Mouse (Mus musculus): ENCODE data around the gene Adamts12. TPM values are rescaled to one million over a fixed set of nuclear protein-coding genes. Genes with fewer than 3 reads are reported as not detected.

Gene Adamts12
- total and polyA plus RNA-seq, 3 experiments = 0.03 to 0.12 (median 0.04) TPM

DNA sequence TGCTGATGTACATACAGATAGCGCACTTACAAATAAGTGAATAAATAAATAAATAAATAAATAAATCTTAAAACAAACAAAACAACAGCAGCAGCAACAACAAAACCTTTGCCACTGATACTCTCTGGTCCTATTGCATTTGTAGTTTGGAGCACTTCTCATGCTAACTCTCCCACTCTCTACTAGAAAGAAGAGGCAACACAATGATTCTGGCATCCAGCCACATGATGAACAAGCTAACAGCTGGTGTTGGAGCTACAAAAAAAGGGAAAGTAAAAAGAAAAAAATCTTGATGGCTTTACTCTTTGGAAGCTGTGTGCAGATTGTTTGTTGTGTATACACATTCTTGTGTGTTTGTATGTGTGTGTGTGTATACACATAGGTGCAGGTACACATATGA is 300.2 kb downstream of the Adamts12 start:
- dilution Hi-C loops (cut with MboI; ENCODE audit: extremely low pct_ligation_motif_present, extremely low pct_unique_long_range_greater_than_20kb, low sequenced_read_pairs) = no loop called here
- no peak overlapping the region for H3K27ac ChIP-seq (ENCODE audit: insufficient read depth, low read depth)
- H3K4me2 ChIP-seq (ENCODE audit: insufficient read depth, low read depth, poor library complexity, severe bottlenecking) = no peak overlapping the region
- H3K79me2 ChIP-seq (replicated peaks; ENCODE audit: control insufficient read depth, extremely low read depth, insufficient read depth, poor library complexity, severe bottlenecking) = no peaks in the 10 kb centered on the region
- no peak overlapping the region for H3K9ac ChIP-seq (ENCODE audit: insufficient read depth, low read depth)
- DNase-seq (ENCODE audit: extremely low read depth) = no peak
- no peaks in the 10 kb centered on the region for H3K36me3 ChIP-seq (replicated peaks in 1 of 2; ENCODE audit: control insufficient read depth in 1 of 2, insufficient read depth in 1 of 2, low read length in 1 of 2)
- H3K4me1 ChIP-seq (ENCODE audit: control insufficient read depth in 1 of 2, insufficient read depth in 2 of 2) = peaks cover 39 to 59% of the 10 kb centered on the region in 2 experiments
- no peak overlapping the region for H3K4me3 ChIP-seq (replicated peaks in 1 of 3; ENCODE audit: low read depth in 2 of 3, low read length in 2 of 3, poor library complexity in 1 of 3)
- no peak for TF ChIP-seq ZC3H11A (IDR thresholded peaks at IDR 0.05; ENCODE audit: low read depth, low read length)
- TF ChIP-seq HCFC1 (IDR thresholded peaks at IDR 0.05; ENCODE audit: low read depth, low read length) = no peak
- TF ChIP-seq ZNF384 (IDR thresholded peaks at IDR 0.05; ENCODE audit: low read depth, low read length) = no peak
- TF ChIP-seq USF2 (conservative IDR thresholded peaks at IDR 0.05; ENCODE audit: low read depth, low read length) = no peak
- no peak for TF ChIP-seq UBTF (IDR thresholded peaks at IDR 0.05; ENCODE audit: low read depth, low read length)
- no peak for TF ChIP-seq USF1 (IDR thresholded peaks at IDR 0.05; ENCODE audit: low read depth, low read length)
- TF ChIP-seq ELF1 (IDR thresholded peaks at IDR 0.05; ENCODE audit: low read depth, low read length) = no peak
- no peak for TF ChIP-seq NRF1 (IDR thresholded peaks at IDR 0.05; ENCODE audit: low read depth, low read length)
- no peak for TF ChIP-seq POLR2A (IDR thresholded peaks at IDR 0.05; ENCODE audit: low read depth, low read length)
- no peak for TF ChIP-seq IRF4 (IDR thresholded peaks at IDR 0.05; ENCODE audit: low read depth, low read length)
- no peak for TF ChIP-seq RCOR1 (conservative IDR thresholded peaks at IDR 0.05; ENCODE audit: low read depth, low read length)
- no peak for TF ChIP-seq CHD1 (IDR thresholded peaks at IDR 0.05; ENCODE audit: low read depth, low read length)
- no peak for TF ChIP-seq TCF12 (IDR thresholded peaks at IDR 0.05; ENCODE audit: low read depth, low read length)
- TF ChIP-seq CTCF (conservative IDR thresholded peaks at IDR 0.05 in 1 of 2, IDR thresholded peaks at IDR 0.05 in 1 of 2; ENCODE audit: low read depth in 2 of 2, low read length in 2 of 2) = no peak
- TF ChIP-seq ZKSCAN1 (IDR thresholded peaks at IDR 0.05; ENCODE audit: borderline replicate concordance, low read depth, low read length) = no peak
- no peak for TF ChIP-seq RAD21 (IDR thresholded peaks at IDR 0.05; ENCODE audit: low read depth, low read length)
- no peak for TF ChIP-seq POLR2AphosphoS2 (IDR thresholded peaks at IDR 0.05; ENCODE audit: low read depth, low read length)
- TF ChIP-seq TBP (conservative IDR thresholded peaks at IDR 0.05; ENCODE audit: low read depth, low read length) = no peak
- no peak for TF ChIP-seq EP300 (IDR thresholded peaks at IDR 0.05; ENCODE audit: low read length)
- no peaks in the 10 kb centered on the region for H3K9me3 ChIP-seq (replicated peaks; ENCODE audit: low read length)
- no peaks in the 10 kb centered on the region for H3K27me3 ChIP-seq (replicated peaks)
- in situ Hi-C loops (cut with MboI; ENCODE audit: low pct_ligation_motif_present, low pct_unique_long_range_greater_than_20kb, low sequenced_read_pairs) = no loop called here

DNA sequence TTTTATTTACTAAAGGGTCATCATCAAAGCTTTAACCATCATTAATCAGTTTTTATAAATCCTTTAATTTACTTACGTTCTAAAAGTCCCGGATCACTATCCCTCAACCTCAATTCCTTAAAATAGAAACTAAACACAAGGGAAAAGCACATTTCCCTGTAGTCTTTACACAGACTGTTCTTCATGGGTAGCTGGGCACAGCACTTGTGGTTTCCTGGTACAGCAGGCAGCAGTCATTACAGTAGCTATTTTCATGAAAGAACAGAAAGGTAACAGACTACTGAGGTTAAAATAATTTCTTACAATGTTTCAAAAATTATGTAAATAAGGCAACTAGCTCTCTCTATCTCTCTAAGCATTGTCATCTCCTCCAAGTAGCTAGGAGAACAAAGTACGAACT is 305.0 kb downstream of the Adamts12 start:
- Histone ChIP-seq H3K4me3 (replicated peaks in 1 of 3; ENCODE audit: low read depth in 2 of 3, low read length in 2 of 3, poor library complexity in 1 of 3) (no peak overlapping the region), H3K27ac (ENCODE audit: insufficient read depth, low read depth) (no peak overlapping the region), H3K4me1 (ENCODE audit: control insufficient read depth in 1 of 2, insufficient read depth in 2 of 2) (peaks cover 22 to 37% of the 10 kb centered on the region in 2 experiments), H3K9me3 (replicated peaks; ENCODE audit: low read length) (no peaks in the 10 kb centered on the region), H3K9ac (ENCODE audit: insufficient read depth, low read depth) (no peak overlapping the region), H3K79me2 (replicated peaks; ENCODE audit: control insufficient read depth, extremely low read depth, insufficient read depth, poor library complexity, severe bottlenecking) (no peaks in the 10 kb centered on the region), H3K27me3 (replicated peaks) (no peaks in the 10 kb centered on the region), H3K4me2 (ENCODE audit: insufficient read depth, low read depth, poor library complexity, severe bottlenecking) (no peak overlapping the region), H3K36me3 (replicated peaks in 1 of 2; ENCODE audit: control insufficient read depth in 1 of 2, insufficient read depth in 1 of 2, low read length in 1 of 2) (no peaks in the 10 kb centered on the region)
- dilution Hi-C loops (cut with MboI; ENCODE audit: extremely low pct_ligation_motif_present, extremely low pct_unique_long_range_greater_than_20kb, low sequenced_read_pairs) (no loop called here), in situ Hi-C loops (cut with MboI; ENCODE audit: low pct_ligation_motif_present, low pct_unique_long_range_greater_than_20kb, low sequenced_read_pairs) (no loop called here)
- peak; percentile 71 for DNase-seq (ENCODE audit: extremely low read depth)
- TF ChIP-seq E2F4 (IDR thresholded peaks at IDR 0.05; ENCODE audit: insufficient replicate concordance, low read depth, low read length) (no peak), ETS1 (conservative IDR thresholded peaks at IDR 0.05; ENCODE audit: low read depth, low read length) (peak; percentile 76), GABPA (IDR thresholded peaks at IDR 0.05; ENCODE audit: insufficient replicate concordance, low read depth, low read length) (no peak), POLR2A (IDR thresholded peaks at IDR 0.05; ENCODE audit: low read depth, low read length) (no peak), POLR2AphosphoS2 (IDR thresholded peaks at IDR 0.05; ENCODE audit: low read depth, low read length) (no peak), HCFC1 (IDR thresholded peaks at IDR 0.05; ENCODE audit: low read depth, low read length) (no peak), ZNF384 (IDR thresholded peaks at IDR 0.05; ENCODE audit: low read depth, low read length) (no peak), RAD21 (IDR thresholded peaks at IDR 0.05; ENCODE audit: low read depth, low read length) (no peak), JUN (IDR thresholded peaks at IDR 0.05; ENCODE audit: insufficient read depth, low read depth, low read length) (peak; percentile 63), CHD2 (IDR thresholded peaks at IDR 0.05; ENCODE audit: low read length) (no peak), UBTF (IDR thresholded peaks at IDR 0.05; ENCODE audit: low read depth, low read length) (no peak), MEF2A (IDR thresholded peaks at IDR 0.05; ENCODE audit: borderline replicate concordance, low read depth, low read length) (peak; percentile 92), NELFE (IDR thresholded peaks at IDR 0.05; ENCODE audit: low read depth, low read length) (no peak), EP300 (IDR thresholded peaks at IDR 0.05; ENCODE audit: low read length) (peak; percentile 86), PAX5 (IDR thresholded peaks at IDR 0.05; ENCODE audit: low read length) (no peak), MYC (IDR thresholded peaks at IDR 0.05; ENCODE audit: low read depth, low read length) (no peak), BHLHE40 (IDR thresholded peaks at IDR 0.05; ENCODE audit: low read depth, low read length) (peak; percentile 79), ZKSCAN1 (IDR thresholded peaks at IDR 0.05; ENCODE audit: borderline replicate concordance, low read depth, low read length) (no peak), TCF12 (IDR thresholded peaks at IDR 0.05; ENCODE audit: low read depth, low read length) (peak; percentile 35; the same call in 1 of the 2 replicates), MXI1 (IDR thresholded peaks at IDR 0.05; ENCODE audit: low read depth, low read length) (no peak), CTCF (conservative IDR thresholded peaks at IDR 0.05 in 1 of 2, IDR thresholded peaks at IDR 0.05 in 1 of 2; ENCODE audit: low read depth in 2 of 2, low read length in 2 of 2) (no peak), USF1 (IDR thresholded peaks at IDR 0.05; ENCODE audit: low read depth, low read length) (no peak), SIN3A (IDR thresholded peaks at IDR 0.05; ENCODE audit: low read length) (no peak), JUND (conservative IDR thresholded peaks at IDR 0.05; ENCODE audit: low read depth, low read length) (peak; percentile 72; the same call in 1 of the 2 replicates)
